In the genomic region with DNA sequence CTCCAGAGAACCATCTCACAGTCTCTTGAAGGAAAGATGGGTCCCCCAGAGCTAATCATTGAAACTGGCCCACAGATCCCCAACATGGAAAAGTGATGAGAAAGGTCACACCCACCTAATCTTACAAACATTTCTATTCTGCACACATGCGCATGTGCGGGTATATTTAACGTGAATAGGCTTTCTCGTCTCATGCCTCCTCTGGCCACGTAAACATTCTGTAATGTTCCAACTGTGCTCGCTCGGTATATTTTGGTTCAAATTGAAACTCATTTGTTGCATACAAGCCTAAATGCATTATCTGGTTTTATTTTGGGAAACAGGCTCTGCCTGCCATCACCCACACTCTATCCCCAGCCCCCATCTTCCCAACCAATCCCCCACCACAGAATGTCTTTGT, we compare ENCODE assay signal across 27 mouse cellular contexts. TPM values are rescaled to one million over a fixed set of nuclear protein-coding genes. Genes with fewer than 3 reads are reported as not detected.
DNase-seq lines count a peak whose midpoint lies in the region; ATAC-seq and TF ChIP-seq lines count a peak whose summit lies in the region.
"Had no signal": no experiment of that assay in that cellular context is flagged by ENCODE, and none has a peak within 500 bp of the region (broad histone marks: within the 10 kb centered on the region; RNA-seq: fewer than 3 reads in every experiment).

No protein-coding gene starts in this region.

- peak overlapping the region; percentile 26 for H3K27ac ChIP-seq in heart, adult 2 months
- peak overlapping the region; percentile 55 to 64 for H3K27ac ChIP-seq in heart, embryonic 14.5 days (replicated peaks in 1 of 2; ENCODE audit: control insufficient read depth in 1 of 2, insufficient read depth in 1 of 2, low read depth in 2 of 2, low read length in 2 of 2)
- peak overlapping the region; percentile 36; the same call in 1 of the 2 replicates for H3K27ac ChIP-seq in embryonic facial prominence, embryonic 14.5 days (replicated peaks; ENCODE audit: low read depth, low read length)
- H3K27ac ChIP-seq: forebrain, embryonic 10.5 days; kidney, embryonic 15.5 days; neural tube, embryonic 13.5 days; stomach, postnatal 0 days had no signal

- no peak for DNase-seq in heart, adult 2 months
- no peak for DNase-seq in heart, adult 8-10 months (ENCODE audit: low spot score)
- DNase-seq in heart, postnatal 4 days = no peak
- peak; percentile 21 for DNase-seq in brain, adult 2 months (ENCODE audit: low read depth, low spot score)
- no peak for DNase-seq in embryonic facial prominence, embryonic 14.5 days (ENCODE audit: low spot score)
- no peak for DNase-seq in lung, adult 18-20 months
- DNase-seq: adrenal gland, postnatal 25 days; B cell, adult 2 months; cerebellum, adult 18-20 months; cerebellum, postnatal 14 days; gastrocnemius, postnatal 14 days; kidney, adult 18-20 months; kidney, postnatal 25 days; lung, postnatal 36 days; right cerebral cortex, postnatal 4 days; thymus, adult 18-20 months; thymus, postnatal 25 days had no signal

- whole genome bisulfite sequencing in heart, adult 2 months = 74% methylated on average over 7 of the region's 7 CpGs
- WGBS in heart, embryonic 14.5 days = 39% methylated on average over 7 of the region's 7 CpGs
- WGBS in embryonic facial prominence, embryonic 14.5 days = 68% methylated on average over 7 of the region's 7 CpGs

- no peak for TF ChIP-seq CTCF in heart, adult 2 months (IDR thresholded peaks at IDR 0.05)

- no peaks in the 10 kb centered on the region; the same call in 1 of the 2 replicates for H3K4me1 ChIP-seq in heart, adult 2 months (ENCODE audit: control insufficient read depth, insufficient read depth, low read length)
- peaks cover 15 to 38% of the 10 kb centered on the region in 2 experiments for H3K4me1 ChIP-seq in heart, embryonic 14.5 days (ENCODE audit: control insufficient read depth in 2 of 2, insufficient read depth in 2 of 2, low read length in 2 of 2)
- H3K4me1 ChIP-seq in embryonic facial prominence, embryonic 14.5 days (ENCODE audit: control insufficient read depth, insufficient read depth, low read length) = no peaks in the 10 kb centered on the region
- H3K4me1 ChIP-seq: kidney, embryonic 15.5 days had no signal

- intact Hi-C loops in heart, adult 2 months (cut with DNase I) = no loop called here

- no peak for ATAC-seq in heart, embryonic 14.5 days (ENCODE audit: insufficient number of reproducible peaks, insufficient read depth, low FRiP score, low read depth)
- no peak for ATAC-seq in embryonic facial prominence, embryonic 14.5 days (ENCODE audit: low read depth)
- ATAC-seq: forebrain, embryonic 16.5 days; hindbrain, embryonic 16.5 days had no signal

- H3K36me3 ChIP-seq in heart, adult 2 months (ENCODE audit: control insufficient read depth, insufficient read depth, low read length) = 0 out of 2 replicates have a peak, but pooled peaks cover 2% of the 10 kb centered on the region
- H3K36me3 ChIP-seq in heart, embryonic 14.5 days (ENCODE audit: control insufficient read depth, insufficient read depth, low read length) = peaks cover 7% of the 10 kb centered on the region; the same call in 1 of the 2 replicates
- H3K36me3 ChIP-seq in embryonic facial prominence, embryonic 14.5 days (ENCODE audit: control insufficient read depth, insufficient read depth, low read length) = peaks cover 5% of the 10 kb centered on the region; the same call in 1 of the 2 replicates

- TF ChIP-seq EP300 in heart, adult 2 months (IDR thresholded peaks at IDR 0.05; ENCODE audit: insufficient read depth, low read depth, low read length) = no peak

- no peaks in the 10 kb centered on the region for H3K79me2 ChIP-seq in heart, adult 2 months (replicated peaks; ENCODE audit: control insufficient read depth, insufficient read depth, low read length)

- no peak overlapping the region for H3K9ac ChIP-seq in heart, adult 2 months (ENCODE audit: low read depth, low read length)
- H3K9ac ChIP-seq in heart, embryonic 14.5 days (ENCODE audit: low read length) = no peak overlapping the region; the same call in 1 of the 2 replicates
- no peak overlapping the region for H3K9ac ChIP-seq in embryonic facial prominence, embryonic 14.5 days (ENCODE audit: low read depth, low read length)
- H3K9ac ChIP-seq: kidney, embryonic 15.5 days; limb, embryonic 13.5 days; neural tube, embryonic 13.5 days had no signal

- TF ChIP-seq POLR2A in heart, adult 2 months (IDR thresholded peaks at IDR 0.05; ENCODE audit: insufficient read depth, low read depth, low read length) = no peak

- H3K4me2 ChIP-seq in heart, embryonic 14.5 days (ENCODE audit: low read length) = peak overlapping the region; percentile 48
- peak overlapping the region; percentile 29 for H3K4me2 ChIP-seq in embryonic facial prominence, embryonic 14.5 days (ENCODE audit: low read depth, low read length)
- H3K4me2 ChIP-seq: kidney, embryonic 15.5 days; limb, embryonic 13.5 days; liver, embryonic 11.5 days; midbrain, embryonic 11.5 days; neural tube, embryonic 13.5 days had no signal

- H3K27me3 ChIP-seq in heart, adult 2 months (ENCODE audit: control insufficient read depth, insufficient read depth, low read length) = no peaks in the 10 kb centered on the region
- H3K27me3 ChIP-seq in heart, embryonic 14.5 days (ENCODE audit: control insufficient read depth, insufficient read depth, low read length) = no peaks in the 10 kb centered on the region
- no peaks in the 10 kb centered on the region for H3K27me3 ChIP-seq in embryonic facial prominence, embryonic 14.5 days (replicated peaks; ENCODE audit: control insufficient read depth, insufficient read depth, low read length)
- H3K27me3 ChIP-seq: kidney, embryonic 15.5 days; limb, embryonic 13.5 days; neural tube, embryonic 13.5 days had no signal

- no peaks in the 10 kb centered on the region for H3K9me3 ChIP-seq in heart, embryonic 14.5 days (ENCODE audit: control insufficient read depth, low read length)
- no peaks in the 10 kb centered on the region for H3K9me3 ChIP-seq in embryonic facial prominence, embryonic 14.5 days (ENCODE audit: control insufficient read depth, low read length)
- H3K9me3 ChIP-seq: forebrain, embryonic 10.5 days; kidney, embryonic 15.5 days; neural tube, embryonic 13.5 days had no signal

- no peak overlapping the region for H3K4me3 ChIP-seq in heart, adult 2 months
- H3K4me3 ChIP-seq in heart, embryonic 14.5 days (ENCODE audit: control insufficient read depth in 1 of 2, insufficient read depth in 1 of 2, low read depth in 1 of 2, low read length in 2 of 2) = peak overlapping the region in 1 of 2 experiments; percentile 3; a peak in 2 of 4 replicates
- no peak overlapping the region for H3K4me3 ChIP-seq in embryonic facial prominence, embryonic 14.5 days (ENCODE audit: low read depth, low read length)
- H3K4me3 ChIP-seq: forebrain, embryonic 10.5 days; kidney, embryonic 15.5 days; limb, embryonic 13.5 days; neural tube, embryonic 13.5 days had no signal

RNA-seq across cellular contexts. Expression of a gene that starts 16.3 kb away (rescaled TPM):
- total RNA-seq in heart, adult 2 months (2021) = 10 to 100 TPM; 14.3 to 22.4 TPM
- 15.3 and 18.0 TPM in 2 replicates for polyA plus RNA-seq in heart, adult 2 months (2012; rRNA removed)
- 10 to 100 TPM; 16.8 to 26.1 (median 24.4) TPM for total RNA-seq in heart, adult 8-10 months (2022)
- 30.5 and 32.1 TPM in 2 replicates for polyA plus RNA-seq in heart, embryonic 14.5 days (2014; fragmentation: Nextera tagmentation; extraction: Ambion mirVana)
- total RNA-seq in heart, postnatal 4 days (2021) = 10 to 100 TPM; 24.3 to 28.1 TPM
- polyA plus RNA-seq in embryonic facial prominence, embryonic 14.5 days (2014; fragmentation: Nextera tagmentation; extraction: Ambion mirVana) = 36.0 and 39.4 TPM in 2 replicates
